Mouse (Mus musculus) C2C12 (cell line): ENCODE data around the gene Tsga13. TPM values are rescaled to one million over a fixed set of nuclear protein-coding genes. Genes with fewer than 3 reads are reported as not detected.

ENCODE experiments used
- H3K27me3 ChIP-seq: one replicate; pipeline ENCODE4 v1.6.1; 2011; ENCODE audit not compliant: control insufficient read depth, insufficient read depth, insufficient read length
- H3K36me3 ChIP-seq: one replicate; pipeline ENCODE4 v1.6.1; 2011; ENCODE audit not compliant: control insufficient read depth, insufficient read depth
- H3K4me3 ChIP-seq: one replicate; pipeline ENCODE4 v1.5.1; 2011; ENCODE audit warnings: mild to moderate bottlenecking, control low read depth; ENCODE audit not compliant: poor library complexity, insufficient read depth, severe bottlenecking
- H3K79me2 ChIP-seq: one replicate; pipeline ENCODE4 v1.6.1; 2011; ENCODE audit not compliant: control insufficient read depth, insufficient read depth
- H3K79me3 ChIP-seq: one replicate; pipeline ENCODE4 v1.6.1; 2011; ENCODE audit warnings: low read depth, control low read depth
- H3ac ChIP-seq: one replicate; pipeline ENCODE3; 2011; ENCODE audit warnings: low read depth; ENCODE audit not compliant: control insufficient read depth, insufficient read length
- CEBPB ChIP-seq: IDR thresholded peaks from one replicate; pipeline ENCODE4 v1.6.1; 2011; ENCODE audit warnings: low read depth, mild to moderate bottlenecking, control low read depth, moderate library complexity
- CTCF ChIP-seq: IDR thresholded peaks from one replicate; pipeline ENCODE4 v1.5.1; 2011; ENCODE audit not compliant: control insufficient read depth, insufficient read depth, insufficient read length
- FOSL1 ChIP-seq: IDR thresholded peaks from one replicate; pipeline ENCODE4 v1.8.0; 2011; ENCODE audit warnings: mild to moderate bottlenecking, low read length; ENCODE audit not compliant: poor library complexity, insufficient read depth, severe bottlenecking
- MAX ChIP-seq: IDR thresholded peaks from one replicate; pipeline ENCODE4 v1.6.1; 2011; ENCODE audit warnings: mild to moderate bottlenecking, control low read depth
- MYOD1 ChIP-seq: IDR thresholded peaks from one replicate; pipeline ENCODE4 v1.6.1; 2011; ENCODE audit warnings: low read depth; ENCODE audit not compliant: control insufficient read depth, insufficient read length
- MYOG ChIP-seq: IDR thresholded peaks from one replicate; pipeline ENCODE4 v1.6.1; 2011; ENCODE audit not compliant: control insufficient read depth, insufficient read length; ENCODE audit errors: extremely low read depth
- USF1 ChIP-seq: IDR thresholded peaks from one replicate; pipeline ENCODE4 v1.6.1; 2011; ENCODE audit warnings: low read depth, mild to moderate bottlenecking, control low read depth, moderate library complexity
- polyA plus RNA-seq: library from polyadenylated mRNA; unstranded; fragments of >200 nt; fragmentation: generic; extraction: Trizol; gene quantifications from one replicate; pipeline ENCODE4 v1.2.1, GENCODE M21; 2012; ENCODE audit warnings: missing spikeins

Gene Tsga13
- polyA plus RNA-seq, 1 experiment = not detected

DNA sequence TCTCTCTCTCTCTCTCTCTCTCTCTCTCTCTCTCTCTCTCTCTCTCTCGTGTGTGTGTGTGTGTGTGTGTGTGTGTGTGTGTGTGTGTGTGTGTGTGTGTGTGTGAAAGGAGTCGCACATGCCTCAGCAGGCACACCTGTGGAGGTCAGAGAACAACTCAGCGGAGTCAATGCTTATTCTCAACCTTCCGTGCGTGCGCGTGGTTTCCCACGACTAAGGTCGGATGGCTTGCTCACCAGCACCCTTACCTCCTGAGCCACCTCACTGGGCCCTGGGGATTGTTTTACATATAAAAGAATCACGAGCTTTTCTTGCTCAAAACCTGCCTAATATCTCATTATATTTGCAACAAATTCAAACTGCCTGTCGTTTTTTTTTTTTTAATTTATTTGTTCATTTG, 6.5 kb upstream of the Tsga13 start:
- Histone ChIP-seq H3ac (no peak overlapping the region), H3K36me3 (no peaks in the 10 kb centered on the region), H3K79me2 (no peaks in the 10 kb centered on the region), H3K79me3 (no peaks in the 10 kb centered on the region), H3K27me3 (peaks cover 4% of the 10 kb centered on the region), H3K4me3 (no peak overlapping the region)
- TF ChIP-seq MAX (no peak), USF1 (no peak), FOSL1 (no peak), MYOD1 (no peak), CTCF (no peak), MYOG (no peak), CEBPB (no peak)

DNA sequence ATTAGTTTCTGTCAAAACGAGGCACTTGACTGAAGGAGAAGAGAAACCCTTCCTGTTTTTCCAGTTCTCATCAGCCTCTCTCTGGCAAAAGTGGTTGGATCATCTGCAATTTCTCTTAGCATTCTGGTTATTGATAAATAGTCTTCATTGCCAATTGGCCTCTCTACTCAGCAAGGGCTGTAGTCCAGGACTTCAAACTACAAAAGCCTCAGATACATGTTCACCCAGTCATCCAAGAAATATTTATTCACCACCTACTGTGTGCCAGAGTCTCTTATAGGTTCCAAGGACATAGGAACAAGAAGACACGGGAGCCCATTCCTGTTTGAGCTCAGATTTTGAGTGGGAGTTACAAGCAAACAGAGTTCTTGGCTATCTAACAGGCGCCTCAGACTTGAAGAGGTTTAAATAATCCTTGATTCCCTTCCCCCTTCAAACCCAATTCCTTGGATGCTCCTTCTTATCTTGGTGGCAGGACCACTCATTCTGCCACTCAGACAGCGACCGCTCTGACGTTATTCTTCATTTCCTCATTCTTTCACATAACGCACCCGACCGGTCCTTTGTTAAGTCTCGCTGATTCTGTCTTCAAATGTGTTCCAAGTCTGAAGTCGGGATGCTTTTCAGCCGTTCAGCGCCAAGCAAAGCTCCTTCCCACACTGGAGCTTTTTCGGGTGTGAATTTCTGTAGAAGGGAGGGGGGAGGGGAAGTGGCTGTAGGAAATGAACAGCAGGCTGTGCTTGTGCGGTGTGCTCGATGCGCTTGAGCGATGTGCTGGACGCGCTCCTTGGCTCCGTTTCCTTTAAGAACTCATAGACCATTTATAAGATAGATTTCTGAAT, 5.7 kb upstream of the Tsga13 start:
- Histone ChIP-seq H3ac (no peak overlapping the region), H3K79me3 (no peaks in the 10 kb centered on the region), H3K4me3 (no peak overlapping the region), H3K79me2 (no peaks in the 10 kb centered on the region), H3K36me3 (no peaks in the 10 kb centered on the region), H3K27me3 (peaks cover 4% of the 10 kb centered on the region)
- TF ChIP-seq MYOD1 = no peak

DNA sequence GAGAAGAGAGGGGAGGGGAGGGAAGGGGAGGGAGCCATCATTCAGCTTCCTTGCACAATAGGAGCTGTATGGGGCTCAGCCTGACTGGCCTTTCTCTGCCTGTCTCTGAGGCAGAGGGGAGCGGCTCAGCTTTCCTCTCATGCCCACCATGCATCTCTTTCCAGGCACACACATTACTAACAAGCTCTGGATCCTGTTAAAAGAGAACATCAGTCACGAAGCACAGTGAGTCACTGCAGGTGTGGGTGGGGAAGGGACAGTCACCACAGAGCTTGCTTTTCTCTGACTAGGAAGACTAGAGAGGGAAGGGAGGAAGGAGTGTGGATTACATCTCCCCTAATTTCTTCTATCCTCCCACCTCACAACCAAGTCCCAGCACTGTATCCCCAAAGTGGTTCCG, 7.4 kb downstream of the Tsga13 start:
- no peak overlapping the region for H3ac ChIP-seq
- H3K4me3 ChIP-seq = no peak overlapping the region
- no peak for TF ChIP-seq MYOG
- TF ChIP-seq MAX = no peak
- TF ChIP-seq MYOD1 = no peak
- no peak for TF ChIP-seq FOSL1
- no peak for TF ChIP-seq USF1
- no peak for TF ChIP-seq CEBPB
- no peak for TF ChIP-seq CTCF

DNA sequence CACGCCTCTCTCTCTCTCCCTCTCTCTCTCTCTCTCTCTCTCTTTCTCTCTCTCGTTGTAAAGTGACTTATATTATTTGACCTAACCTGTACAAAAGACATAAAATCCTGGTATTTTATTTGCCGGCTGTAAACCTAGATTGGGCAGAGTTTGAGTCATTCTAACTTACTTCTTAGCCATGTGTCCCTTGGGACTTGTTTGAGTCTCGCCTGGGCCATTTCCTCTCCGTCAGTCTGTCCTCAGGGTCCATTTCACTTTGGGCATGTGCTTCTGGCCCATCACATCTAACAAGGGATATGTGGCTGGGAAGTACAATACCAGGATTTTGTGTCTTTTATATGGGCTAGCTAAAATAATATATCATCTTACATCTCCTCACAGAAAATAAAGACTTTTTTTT, 10.5 kb downstream of the Tsga13 start:
- H3K36me3 ChIP-seq = no peaks in the 10 kb centered on the region
- TF ChIP-seq MYOD1 (no peak), MAX (no peak), USF1 (no peak), FOSL1 (no peak), CEBPB (no peak), CTCF (no peak), MYOG (no peak)

More for the DNA sequence above, 7.4 kb downstream of the Tsga13 start:
- Histone ChIP-seq H3K79me2 (no peaks in the 10 kb centered on the region), H3K36me3 (no peaks in the 10 kb centered on the region), H3K79me3 (no peaks in the 10 kb centered on the region), H3K27me3 (no peaks in the 10 kb centered on the region)

DNA sequence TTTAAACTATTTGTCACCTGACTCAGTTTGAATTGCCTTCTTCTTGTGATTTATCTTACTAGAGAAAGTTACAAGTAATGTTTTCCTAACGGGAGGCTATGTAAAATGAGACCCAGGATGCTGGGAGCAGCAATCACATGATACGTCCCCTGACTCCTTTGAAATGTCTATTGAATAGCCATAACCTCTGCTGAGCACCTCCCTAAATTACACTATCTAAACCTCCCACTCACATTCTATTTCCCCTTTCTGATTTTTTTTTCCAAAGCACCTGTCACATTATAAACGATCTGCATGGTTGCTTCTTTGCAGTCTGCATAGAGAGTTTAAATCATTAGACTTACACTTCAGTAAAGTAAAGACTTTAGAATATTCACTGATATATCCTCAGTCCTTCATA, 11.3 kb downstream of the Tsga13 start:
- H3ac ChIP-seq = no peak overlapping the region
- TF ChIP-seq MYOG (no peak), MAX (no peak), FOSL1 (no peak), CTCF (no peak), USF1 (no peak), CEBPB (no peak), MYOD1 (no peak)
- no peak overlapping the region for H3K4me3 ChIP-seq
- no peaks in the 10 kb centered on the region for H3K36me3 ChIP-seq
- H3K79me3 ChIP-seq = no peaks in the 10 kb centered on the region
- no peaks in the 10 kb centered on the region for H3K27me3 ChIP-seq
- no peaks in the 10 kb centered on the region for H3K79me2 ChIP-seq

More for the DNA sequence above, 10.5 kb downstream of the Tsga13 start:
- no peaks in the 10 kb centered on the region for H3K79me2 ChIP-seq
- H3K4me3 ChIP-seq = no peak overlapping the region
- no peaks in the 10 kb centered on the region for H3K27me3 ChIP-seq
- H3ac ChIP-seq = no peak overlapping the region
- no peaks in the 10 kb centered on the region for H3K79me3 ChIP-seq

DNA sequence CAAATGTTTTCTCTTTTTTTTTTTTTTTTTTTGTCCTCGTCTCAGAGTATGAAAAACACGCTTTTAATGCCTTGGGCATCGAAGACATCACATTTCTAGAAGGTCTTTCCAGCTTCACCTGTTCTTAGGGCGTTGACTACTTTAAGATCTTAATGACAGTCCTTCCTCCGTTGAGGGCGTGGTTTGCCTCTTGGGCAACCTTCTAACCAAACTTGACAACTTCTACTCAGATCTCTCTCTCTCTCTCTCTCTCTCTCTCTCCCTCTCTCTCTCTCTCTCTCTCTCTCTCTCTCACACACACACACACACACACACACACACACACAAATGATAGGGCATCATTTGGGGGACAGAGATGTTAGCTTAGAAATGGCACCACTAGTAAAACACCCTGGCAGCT, 17.9 kb downstream of the Tsga13 start:
- TF ChIP-seq FOSL1 (no peak), USF1 (no peak), CEBPB (no peak), MAX (no peak), CTCF (no peak), MYOG (no peak), MYOD1 (no peak)
- Histone ChIP-seq H3ac (no peak overlapping the region), H3K79me2 (no peaks in the 10 kb centered on the region), H3K27me3 (no peaks in the 10 kb centered on the region), H3K79me3 (no peaks in the 10 kb centered on the region), H3K36me3 (no peaks in the 10 kb centered on the region), H3K4me3 (no peak overlapping the region)
